Mouse (Mus musculus): Measurements from ENCODE around the gene Itpkb.

- TF ChIP-seq CTCF (IDR thresholded peaks at IDR 0.05; ENCODE audit: extremely low read depth, insufficient read depth, low read length) = no peak
- no peak for TF ChIP-seq POLR2A (IDR thresholded peaks at IDR 0.05; ENCODE audit: extremely low read depth, insufficient read depth, low read length)
Measured at GRCm38 (mm10) chr1:180338358-180338757, 8.1 kb downstream of the Itpkb start.

All from cortical plate, adult 2 months (tissue).